Mouse (Mus musculus): ENCODE results near the gene Plin2.
A peak's percentile ranks its signal among the peaks of the same experiment; 100 is the strongest.
"Not testable (repeated sequence)": the region's sequence is repeated elsewhere in the genome, so short reads cannot be mapped to it uniquely, and the experiment has no call there.

The Plin2 gene

DNA sequence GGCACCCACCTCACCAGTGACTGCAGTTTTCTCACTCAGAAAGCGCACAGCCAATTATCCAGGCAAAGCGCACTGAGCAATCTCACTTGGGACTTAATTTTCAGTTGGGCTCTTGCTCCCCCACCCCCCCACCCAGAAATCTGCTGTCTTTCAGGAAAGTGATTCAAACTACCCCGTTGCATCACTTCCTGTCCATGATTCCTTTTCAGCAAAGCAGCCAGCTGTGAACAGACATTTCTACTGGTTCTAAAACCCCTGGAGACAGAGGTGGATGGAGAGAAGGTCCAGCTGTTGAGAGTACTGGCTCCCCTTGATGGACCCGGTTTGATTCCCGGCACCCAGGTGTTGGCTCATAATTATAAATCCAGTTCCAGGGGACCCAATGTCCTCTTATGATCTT, 44.4 kb downstream of the Plin2 start:
- no peak for DNase-seq

DNA sequence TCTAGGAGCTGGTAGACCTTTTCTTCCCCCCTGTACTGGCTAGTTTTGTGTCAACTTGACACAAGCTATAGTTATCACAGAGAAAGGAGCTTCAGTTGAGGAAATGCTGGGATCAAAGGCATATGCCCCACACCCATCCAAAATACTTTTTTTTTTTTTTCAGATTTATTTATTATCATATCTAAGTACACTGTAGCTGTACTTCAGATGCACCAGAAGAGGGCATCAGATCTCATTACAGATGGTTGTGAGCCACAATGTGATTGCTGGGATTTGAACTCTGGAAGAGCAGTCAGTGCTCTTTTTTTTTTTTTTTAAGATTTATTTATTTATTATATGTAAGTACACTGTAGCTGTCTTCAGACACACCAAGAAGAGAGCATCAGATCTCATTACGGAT, 47.3 kb downstream of the Plin2 start:
- DNase-seq: not testable (repeated sequence)

DNA sequence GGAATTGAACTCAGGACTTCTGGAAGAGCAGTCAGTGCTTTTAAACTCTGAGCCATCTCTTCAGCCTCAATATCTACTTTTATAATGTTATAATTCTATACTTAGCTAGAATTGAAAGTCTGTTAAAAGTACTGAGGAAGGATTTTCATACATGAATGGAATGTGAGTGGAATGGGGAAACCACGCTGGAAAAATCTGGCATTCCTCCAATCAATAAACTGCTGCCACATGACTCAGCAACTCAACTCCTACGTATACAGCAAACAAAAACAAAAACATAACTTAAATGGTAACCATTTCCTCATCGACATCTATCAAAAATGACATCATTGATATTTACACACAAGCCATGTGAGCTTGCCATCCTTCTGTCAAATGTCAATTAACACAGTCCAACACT, 47.7 kb downstream of the Plin2 start:
- no peak for DNase-seq

DNA sequence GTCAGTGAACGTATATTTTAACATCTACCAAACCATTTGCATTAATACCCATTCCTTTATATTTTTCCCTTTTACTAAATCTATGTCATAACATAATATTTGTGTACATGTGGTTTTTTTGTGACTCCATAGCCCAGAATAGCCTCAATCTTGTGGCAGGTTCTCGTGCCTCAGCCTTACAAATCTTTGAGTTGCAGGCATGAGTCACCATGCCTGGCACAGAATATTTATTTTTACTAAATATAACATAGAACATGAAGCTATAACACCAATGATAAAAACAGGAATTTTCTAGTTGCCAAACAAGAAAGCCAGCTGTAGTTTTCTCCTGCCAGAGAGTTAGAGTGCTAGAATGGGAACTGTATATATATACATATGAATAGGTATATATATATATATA, 49.4 kb downstream of the Plin2 start:
- no peak for DNase-seq

DNA sequence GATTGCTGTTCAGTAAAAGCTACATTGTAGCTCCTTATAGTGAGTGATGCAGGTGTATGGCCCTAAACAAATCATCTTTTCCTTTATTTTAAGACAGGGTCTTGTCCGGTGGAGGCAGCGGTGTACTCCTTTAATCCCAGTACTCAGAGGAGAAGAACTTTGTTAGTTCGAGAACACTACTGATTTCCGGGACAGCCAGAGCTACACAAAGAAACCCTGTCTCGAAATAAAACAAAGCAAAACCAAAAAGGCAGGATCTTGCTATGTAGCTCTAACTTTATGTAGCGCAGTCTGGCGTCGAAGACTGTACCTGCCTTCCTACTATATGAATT, 57.6 kb downstream of the Plin2 start:
- DNase-seq: no peak

DNA sequence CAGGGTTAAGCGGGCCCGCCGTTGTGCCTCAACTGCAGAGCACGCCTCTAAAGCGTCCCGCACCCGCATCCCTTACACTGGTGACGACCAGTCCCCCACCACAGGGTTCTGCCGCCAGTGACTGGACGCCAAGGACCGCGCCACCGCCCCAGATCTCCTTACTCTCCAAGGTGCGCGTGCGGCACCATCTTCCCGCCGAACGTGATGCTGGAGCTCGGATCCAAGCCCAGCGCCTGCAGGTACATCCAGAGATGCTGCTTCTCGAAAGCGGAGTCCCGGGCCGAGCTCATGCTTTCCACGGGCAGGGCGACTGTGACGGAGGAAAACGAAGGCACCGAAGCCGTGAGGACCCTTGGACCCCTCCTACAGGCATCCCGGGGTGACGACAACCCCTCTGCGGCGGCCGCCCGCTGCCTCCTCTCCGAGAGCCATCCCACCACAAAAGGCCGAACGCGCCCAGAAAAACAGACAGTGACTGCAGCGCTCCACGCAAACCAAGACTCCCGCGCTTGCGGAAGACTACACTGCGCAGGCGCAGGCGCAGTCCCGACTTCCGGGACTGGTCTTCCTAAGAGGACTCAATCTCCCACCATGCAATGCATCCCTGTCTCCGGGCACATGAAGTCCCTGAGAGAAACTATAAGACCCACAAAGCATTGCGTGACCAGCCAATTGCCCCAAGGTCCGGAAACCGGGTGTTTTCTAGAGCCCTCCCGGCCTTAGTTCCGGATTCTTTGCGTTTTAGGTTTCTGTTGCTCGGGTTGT, 58.2 kb downstream of the Plin2 start, which contains the start of gene Haus6:
Haus6 (minus strand) TSS at position 532 of the 765 bp plus-strand sequence.
- peak; percentile 92 to 95 for DNase-seq
